Mouse (Mus musculus): ENCODE results near the gene Nrxn3. TPM values are rescaled to one million over a fixed set of nuclear protein-coding genes. Genes with fewer than 3 reads are reported as not detected.

The Nrxn3 gene
- 0.47 TPM in 1 of 2 replicates, not detected in the other for polyA plus RNA-seq (2012; ENCODE audit: insufficient read depth, insufficient read length, missing spikeins)

GRCm38 (mm10) chr12:88722691-88723070 lies at the start of gene Nrxn3:
TSS of gene Nrxn3 (plus strand) at chr12:88722876.
- Histone ChIP-seq H3K4me3 (ENCODE audit: insufficient read depth, low read length) (no peak within 1 kb of the TSS), H3K4me1 (ENCODE audit: control insufficient read depth, insufficient read depth, low read length) (no peaks in the 10 kb centered on the region), H3K27ac (ENCODE audit: insufficient read depth, low read depth, low read length) (no peak within 1 kb of the TSS)
- TF ChIP-seq POLR2A (IDR thresholded peaks at IDR 0.05; ENCODE audit: borderline replicate concordance, low read depth, low read length): no peak
- TF ChIP-seq CTCF (IDR thresholded peaks at IDR 0.05; ENCODE audit: low read depth, low read length): no peak

- TF ChIP-seq CTCF (IDR thresholded peaks at IDR 0.05; ENCODE audit: low read depth, low read length): no peak
- no peak for TF ChIP-seq POLR2A (IDR thresholded peaks at IDR 0.05; ENCODE audit: borderline replicate concordance, low read depth, low read length)
Measured at GRCm38 (mm10) chr12:88704159-88704846, 18.4 kb upstream of the Nrxn3 start.

GRCm38 (mm10) chr12:88705959-88706358 lies 16.7 kb upstream of the Nrxn3 start:
- H3K27ac ChIP-seq (ENCODE audit: insufficient read depth, low read depth, low read length): no peak overlapping the region
- TF ChIP-seq CTCF (IDR thresholded peaks at IDR 0.05; ENCODE audit: low read depth, low read length) (no peak), POLR2A (IDR thresholded peaks at IDR 0.05; ENCODE audit: borderline replicate concordance, low read depth, low read length) (no peak)
- H3K4me3 ChIP-seq (ENCODE audit: insufficient read depth, low read length): no peak overlapping the region
- H3K4me1 ChIP-seq (ENCODE audit: control insufficient read depth, insufficient read depth, low read length): no peaks in the 10 kb centered on the region

More at GRCm38 (mm10) chr12:88704159-88704846, 18.4 kb upstream of the Nrxn3 start:
- Histone ChIP-seq H3K4me3 (ENCODE audit: insufficient read depth, low read length) (no peak overlapping the region), H3K4me1 (ENCODE audit: control insufficient read depth, insufficient read depth, low read length) (no peaks in the 10 kb centered on the region), H3K27ac (ENCODE audit: insufficient read depth, low read depth, low read length) (no peak overlapping the region)

DNA sequence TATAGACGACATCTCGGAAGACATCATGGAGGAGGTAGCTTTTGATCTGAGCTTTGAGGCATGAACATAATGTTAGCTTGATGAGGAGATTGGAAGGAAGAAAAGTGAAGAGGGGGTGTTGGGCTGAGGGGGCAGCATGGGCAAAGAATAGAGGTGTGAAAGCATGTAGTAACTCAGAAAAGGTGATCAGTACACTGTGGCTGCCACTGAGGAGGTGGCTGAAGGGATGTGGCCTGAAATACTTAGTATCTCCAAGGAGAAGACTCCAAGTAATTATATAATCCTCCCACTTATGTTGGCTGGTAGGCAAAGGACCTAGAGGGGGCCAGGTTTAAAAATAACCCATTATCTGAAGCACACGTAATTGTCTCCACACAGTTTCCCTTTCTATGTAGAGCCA lies 14.9 kb upstream of the Nrxn3 start:
- no peak overlapping the region for H3K27ac ChIP-seq (ENCODE audit: insufficient read depth, low read depth, low read length)
- no peak overlapping the region for H3K4me3 ChIP-seq (ENCODE audit: insufficient read depth, low read length)
- TF ChIP-seq CTCF (IDR thresholded peaks at IDR 0.05; ENCODE audit: low read depth, low read length) (no peak), POLR2A (IDR thresholded peaks at IDR 0.05; ENCODE audit: borderline replicate concordance, low read depth, low read length) (no peak)
- H3K4me1 ChIP-seq (ENCODE audit: control insufficient read depth, insufficient read depth, low read length): no peaks in the 10 kb centered on the region

- no peaks in the 10 kb centered on the region for H3K4me1 ChIP-seq (ENCODE audit: control insufficient read depth, insufficient read depth, low read length)
- no peak overlapping the region for H3K4me3 ChIP-seq (ENCODE audit: insufficient read depth, low read length)
- no peak overlapping the region for H3K27ac ChIP-seq (ENCODE audit: insufficient read depth, low read depth, low read length)
- TF ChIP-seq CTCF (IDR thresholded peaks at IDR 0.05; ENCODE audit: low read depth, low read length) (no peak), POLR2A (IDR thresholded peaks at IDR 0.05; ENCODE audit: borderline replicate concordance, low read depth, low read length) (no peak)
Measured at GRCm38 (mm10) chr12:88709223-88709622, 13.5 kb upstream of the Nrxn3 start.

DNA sequence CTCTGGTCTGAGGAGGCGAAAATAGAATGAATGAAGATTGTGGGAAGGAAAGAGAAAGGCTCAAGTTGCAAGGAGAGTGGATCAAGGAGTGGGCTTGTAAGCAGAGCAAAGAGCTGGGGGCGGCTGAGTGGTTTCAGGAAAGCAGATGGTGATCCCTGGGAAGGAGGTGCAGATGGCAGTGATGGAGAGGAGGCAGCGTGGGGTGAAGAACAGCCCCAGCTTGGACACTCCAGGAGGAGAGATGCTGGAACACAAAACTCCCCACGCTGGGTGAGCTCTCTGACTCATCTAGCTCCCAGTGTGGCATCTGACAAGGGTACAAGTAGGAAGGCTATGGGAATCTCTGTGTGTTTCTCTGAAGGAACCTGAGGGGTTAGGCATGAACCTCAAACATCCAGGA lies 9.2 kb upstream of the Nrxn3 start:
- Histone ChIP-seq H3K4me3 (ENCODE audit: insufficient read depth, low read length) (no peak overlapping the region), H3K4me1 (ENCODE audit: control insufficient read depth, insufficient read depth, low read length) (no peaks in the 10 kb centered on the region), H3K27ac (ENCODE audit: insufficient read depth, low read depth, low read length) (no peak overlapping the region)
- TF ChIP-seq POLR2A (IDR thresholded peaks at IDR 0.05; ENCODE audit: borderline replicate concordance, low read depth, low read length) (no peak), CTCF (IDR thresholded peaks at IDR 0.05; ENCODE audit: low read depth, low read length) (no peak)

- no peak overlapping the region for H3K4me3 ChIP-seq (ENCODE audit: insufficient read depth, low read length)
- TF ChIP-seq POLR2A (IDR thresholded peaks at IDR 0.05; ENCODE audit: borderline replicate concordance, low read depth, low read length): no peak
- TF ChIP-seq CTCF (IDR thresholded peaks at IDR 0.05; ENCODE audit: low read depth, low read length): no peak
- no peaks in the 10 kb centered on the region for H3K4me1 ChIP-seq (ENCODE audit: control insufficient read depth, insufficient read depth, low read length)
Measured at GRCm38 (mm10) chr12:88722031-88722690, 515 bp upstream of the Nrxn3 start.

DNA sequence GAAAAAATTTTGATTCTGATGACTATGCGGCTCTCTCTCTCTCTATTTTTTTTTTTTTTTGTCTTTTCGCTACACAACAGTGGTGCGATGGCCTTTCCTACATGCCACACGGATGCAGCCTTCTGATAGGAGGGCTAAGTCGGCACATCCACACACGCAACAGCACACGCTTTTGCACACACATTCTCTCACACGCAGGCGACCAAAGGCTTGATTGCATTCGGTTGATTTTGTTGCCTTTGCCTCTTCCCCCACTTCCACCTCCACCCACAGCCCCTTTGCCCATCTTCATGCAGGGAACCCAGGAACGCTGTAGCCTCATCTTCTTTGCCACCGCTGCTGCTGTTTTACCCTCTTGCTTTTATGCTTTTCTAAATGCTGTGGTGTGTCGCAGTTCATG lies 3.6 kb downstream of the Nrxn3 start:
- Histone ChIP-seq H3K27ac (ENCODE audit: insufficient read depth, low read depth, low read length) (no peak overlapping the region), H3K4me1 (ENCODE audit: control insufficient read depth, insufficient read depth, low read length) (no peaks in the 10 kb centered on the region), H3K4me3 (ENCODE audit: insufficient read depth, low read length) (no peak overlapping the region)
- TF ChIP-seq CTCF (IDR thresholded peaks at IDR 0.05; ENCODE audit: low read depth, low read length) (no peak), POLR2A (IDR thresholded peaks at IDR 0.05; ENCODE audit: borderline replicate concordance, low read depth, low read length) (no peak)

More at GRCm38 (mm10) chr12:88722031-88722690, 515 bp upstream of the Nrxn3 start:
- no peak overlapping the region for H3K27ac ChIP-seq (ENCODE audit: insufficient read depth, low read depth, low read length)

DNA sequence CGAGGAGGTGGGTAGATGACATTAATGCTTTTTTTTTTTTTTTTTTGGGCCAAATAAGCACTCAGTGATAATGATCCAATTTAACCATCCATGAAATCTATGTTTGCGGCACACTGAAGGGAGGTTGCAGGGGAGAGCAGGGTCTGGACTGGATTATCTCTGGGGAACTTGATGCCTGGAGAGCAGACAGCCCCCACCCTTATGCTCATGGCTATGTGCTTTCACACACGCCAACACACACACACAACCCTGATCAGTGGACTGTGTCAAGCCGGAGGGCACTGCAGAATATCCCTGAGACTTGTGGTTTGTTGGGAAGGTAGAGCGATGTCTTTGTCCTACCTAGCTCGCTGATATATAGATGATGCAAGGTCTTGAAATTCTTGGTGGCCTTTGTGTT lies 4.1 kb downstream of the Nrxn3 start:
- Histone ChIP-seq H3K27ac (ENCODE audit: insufficient read depth, low read depth, low read length) (no peak overlapping the region), H3K4me1 (ENCODE audit: control insufficient read depth, insufficient read depth, low read length) (no peaks in the 10 kb centered on the region), H3K4me3 (ENCODE audit: insufficient read depth, low read length) (no peak overlapping the region)
- TF ChIP-seq POLR2A (IDR thresholded peaks at IDR 0.05; ENCODE audit: borderline replicate concordance, low read depth, low read length) (no peak), CTCF (IDR thresholded peaks at IDR 0.05; ENCODE audit: low read depth, low read length) (no peak)

DNA sequence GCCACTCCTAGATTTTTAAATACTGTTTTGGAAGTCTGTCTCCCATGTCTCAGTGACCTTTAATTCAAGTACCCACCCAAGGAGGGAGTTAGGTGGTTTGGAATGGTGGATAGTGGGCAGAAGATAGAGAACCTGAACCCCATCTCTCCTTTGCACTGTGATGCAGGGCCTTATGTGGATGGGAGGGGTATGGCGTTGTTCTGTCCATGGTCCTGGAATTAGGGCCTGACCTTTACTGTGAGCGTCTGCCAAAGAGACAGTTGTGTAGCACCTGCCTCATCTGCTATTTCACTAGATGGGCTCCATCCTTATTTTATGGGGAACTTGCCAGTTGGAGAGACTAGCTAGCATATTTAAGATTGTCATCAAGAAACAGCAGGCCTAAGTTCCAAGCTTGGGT lies 8.0 kb downstream of the Nrxn3 start:
- no peak for TF ChIP-seq CTCF (IDR thresholded peaks at IDR 0.05; ENCODE audit: low read depth, low read length)
- Histone ChIP-seq H3K27ac (ENCODE audit: insufficient read depth, low read depth, low read length) (no peak overlapping the region), H3K4me3 (ENCODE audit: insufficient read depth, low read length) (no peak overlapping the region), H3K4me1 (ENCODE audit: control insufficient read depth, insufficient read depth, low read length) (no peaks in the 10 kb centered on the region)
